Mouse (Mus musculus) intestine, embryonic 14.5 days (tissue): ENCODE results near the gene Ap5z1. TPM values are rescaled to one million over a fixed set of nuclear protein-coding genes. Genes with fewer than 3 reads are reported as not detected.

Source experiments
- ATAC-seq: fragments of 200-750 bp; cut with Nextera tagmentation; replicated peaks from 2 replicates; pipeline ENCODE4 v1.8.0; 2017; ENCODE audit warnings: low read depth, moderate number of reproducible peaks, moderate TSS enrichment, moderate library complexity; ENCODE audit not compliant: low FRiP score, low TSS enrichment
- DNase-seq: peaks from one replicate; pipeline ENCODE4 v3.0.0-alpha.2; 2018; ENCODE audit warnings: low spot score
- H3K27ac ChIP-seq: fragments of 300-500 bp; sonication (generic); 2 replicates; pipeline ENCODE4 v1.5.1; 2014; ENCODE audit warnings: low read depth, mild to moderate bottlenecking, control low read depth
- H3K27me3 ChIP-seq: fragments of 300-500 bp; sonication (generic); replicated peaks from 2 replicates; pipeline ENCODE4 v1.6.1; 2014; ENCODE audit warnings: low read length, control low read depth; ENCODE audit not compliant: control insufficient read depth, insufficient read depth
- H3K36me3 ChIP-seq: fragments of 300-500 bp; sonication (generic); 2 replicates; pipeline ENCODE4 v1.6.1; 2014; ENCODE audit warnings: low read length, control low read depth; ENCODE audit not compliant: control insufficient read depth, insufficient read depth
- H3K4me1 ChIP-seq: fragments of 300-500 bp; sonication (generic); replicated peaks from 2 replicates; pipeline ENCODE4 v1.6.1; 2014; ENCODE audit warnings: low read length, control low read depth, mixed read lengths; ENCODE audit not compliant: control insufficient read depth, insufficient read depth
- H3K4me2 ChIP-seq: fragments of 300-500 bp; sonication (generic); 2 replicates; pipeline ENCODE4 v1.6.1; 2014; ENCODE audit warnings: low read length
- H3K4me3 ChIP-seq: fragments of 300-500 bp; sonication (generic); 2 replicates; pipeline ENCODE4 v1.5.1; 2014; ENCODE audit warnings: low read depth, low read length, control low read depth, mixed read lengths
- H3K9ac ChIP-seq: fragments of 300-500 bp; sonication (generic); 2 replicates; pipeline ENCODE4 v1.6.1; 2014; ENCODE audit warnings: mild to moderate bottlenecking, low read length
- H3K9me3 ChIP-seq: fragments of 300-500 bp; sonication (generic); 2 replicates; pipeline ENCODE4 v1.6.1; 2016; ENCODE audit warnings: low read length, control low read depth; ENCODE audit not compliant: control insufficient read depth
- WGBS: fragments of 180-500 bp; shearing (Covaris S2); extraction: QIAGEN DNeasy Blood & Tissue Kit; methylation state at CpG from one replicate; pipeline ENCODE4 v1.1.7; 2014; 5-methylcytosine and 5-hydroxymethylcytosine counted together
- polyA plus RNA-seq: library from polyadenylated mRNA; unstranded; fragments of >200 nt; fragmentation: Nextera tagmentation; extraction: Ambion mirVana; gene quantifications from 2 replicates; pipeline ENCODE4 v1.2.1, GENCODE M21; 2014

The Ap5z1 gene
- polyA plus RNA-seq, 1 experiment from 2014 or later = 10.5 TPM

DNA sequence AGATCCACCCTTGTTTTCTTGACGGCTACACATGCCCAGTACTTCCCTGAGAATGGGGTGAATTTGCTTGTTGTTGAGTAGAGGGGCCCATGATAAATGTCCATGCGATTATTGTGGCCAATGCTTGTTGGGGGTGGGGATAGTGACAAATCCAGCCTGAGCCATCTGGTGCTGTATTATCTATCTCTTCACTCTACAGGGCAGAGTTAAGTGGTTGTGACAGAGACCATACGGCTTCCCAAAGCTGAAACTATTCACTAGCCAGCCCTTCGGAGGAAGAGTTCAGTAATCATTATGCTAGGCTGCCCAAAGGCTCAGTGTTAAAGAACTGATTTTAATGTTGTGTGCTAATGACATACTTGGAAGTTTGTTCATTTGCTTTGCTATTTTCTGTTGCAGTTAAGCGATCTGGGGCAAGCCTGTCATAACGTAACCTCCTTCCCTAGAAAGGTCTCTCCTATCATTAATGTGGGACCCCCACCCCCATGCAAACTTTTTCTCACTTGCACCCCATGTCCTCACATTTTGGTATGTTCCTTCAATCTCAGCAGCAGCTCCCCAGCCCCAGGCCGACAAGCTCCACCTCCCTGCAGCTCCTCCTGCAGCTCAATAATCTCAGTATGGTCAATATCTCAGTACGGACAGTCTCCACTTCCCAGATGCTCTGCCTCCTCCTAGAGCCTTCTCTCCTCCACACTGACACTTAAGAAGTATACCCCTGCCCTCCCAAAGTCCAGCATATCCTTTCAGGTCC, 61.1 kb downstream of the Ap5z1 start:
- WGBS = 50% methylated on average over 8 of the region's 8 CpGs
- no peak for ATAC-seq
- Histone ChIP-seq H3K4me2 (no peak overlapping the region), H3K9ac (no peak overlapping the region), H3K9me3 (no peaks in the 10 kb centered on the region), H3K27ac (peak overlapping the region; percentile 73), H3K4me1 (peaks cover 3% of the 10 kb centered on the region; the same call in 1 of the 2 replicates), H3K4me3 (no peak overlapping the region), H3K27me3 (0 out of 2 replicates have a peak, but pooled peaks cover 5% of the 10 kb centered on the region), H3K36me3 (no peaks in the 10 kb centered on the region)
- DNase-seq = no peak

Other genes starting within 250 kb of the Ap5z1 start
- 3.6 and 5.6 TPM in 2 replicates for gene Foxk1, start 62.4 kb upstream of the Ap5z1 start, polyA plus RNA-seq
- gene Papolb, start 66.1 kb downstream of the Ap5z1 start, polyA plus RNA-seq = 0.04 and 0.15 TPM in 2 replicates
- 2.4 and 2.5 TPM in 2 replicates for gene Radil, start 87.2 kb downstream of the Ap5z1 start, polyA plus RNA-seq
- gene Mmd2, start 144.9 kb downstream of the Ap5z1 start, polyA plus RNA-seq = 1.6 and 1.7 TPM in 2 replicates
- 45.6 and 46.5 TPM in 2 replicates for gene Wipi2, start 163.8 kb downstream of the Ap5z1 start, polyA plus RNA-seq
- gene Slc29a4, start 228.6 kb downstream of the Ap5z1 start, polyA plus RNA-seq = 9.7 and 10.6 TPM in 2 replicates